Mouse (Mus musculus) right cerebral cortex, adult 2 months (tissue): ENCODE data around the gene Nup160.

Experiments used
- DNase-seq, 2 experiments: peaks; one replicate each; pipeline ENCODE4 v3.0.0; 2021 to 2022; ENCODE audit warnings: low spot score in 2 of 2

The Nup160 gene

GRCm38 (mm10) chr2:90745053-90745678 lies 68.2 kb downstream of the Nup160 start, which contains the start of gene Fnbp4:
Gene Fnbp4, plus strand, starts transcription at chr2:90745370.
- peak; percentile 98 to 99 for DNase-seq

GRCm38 (mm10) chr2:90745740-90746537 lies 68.9 kb downstream of the Nup160 start:
- DNase-seq = peak in 1 of 2 experiments; percentile 38

- no peak for DNase-seq
Observed at GRCm38 (mm10) chr2:90746538-90746865, 69.5 kb downstream of the Nup160 start.

GRCm38 (mm10) chr2:90747131-90747530 lies 70.1 kb downstream of the Nup160 start:
- no peak for DNase-seq

GRCm38 (mm10) chr2:90749676-90750459 lies 72.9 kb downstream of the Nup160 start:
- DNase-seq = no peak

GRCm38 (mm10) chr2:90753565-90753964 lies 76.5 kb downstream of the Nup160 start:
- DNase-seq = no peak

- DNase-seq = no peak
Observed at GRCm38 (mm10) chr2:90754188-90754587, 77.2 kb downstream of the Nup160 start.

- DNase-seq = no peak
Observed at GRCm38 (mm10) chr2:90765123-90765522, 88.1 kb downstream of the Nup160 start.

- no peak for DNase-seq
Observed at GRCm38 (mm10) chr2:90781323-90781722, 104.3 kb downstream of the Nup160 start.

- no peak for DNase-seq
Observed at GRCm38 (mm10) chr2:90781938-90782337, 104.9 kb downstream of the Nup160 start.

GRCm38 (mm10) chr2:90782458-90782857 lies 105.4 kb downstream of the Nup160 start, which contains the start of gene Agbl2:
Gene Agbl2, plus strand, starts transcription at chr2:90782727.
- no peak for DNase-seq

- no peak for DNase-seq
Observed at GRCm38 (mm10) chr2:90782901-90783486, 106.0 kb downstream of the Nup160 start.
